Mouse (Mus musculus) embryonic facial prominence, embryonic 10.5 days (tissue): ENCODE data around the gene Atic. TPM values are rescaled to one million over a fixed set of nuclear protein-coding genes. Genes with fewer than 3 reads are reported as not detected.
A peak's percentile ranks its signal among the peaks of the same experiment; 100 is the strongest.

Experiments used
- DNase-seq: peaks from one replicate; pipeline ENCODE4 v3.0.0-alpha.2; 2017; ENCODE audit warnings: low spot score
- H3K27ac ChIP-seq: fragments of 300-500 bp; sonication (generic); replicated peaks from 2 replicates; pipeline ENCODE4 v1.5.1; 2016; ENCODE audit warnings: mild to moderate bottlenecking
- H3K27me3 ChIP-seq: fragments of 300-500 bp; sonication (generic); replicated peaks from 2 replicates; pipeline ENCODE4 v1.6.1; 2016; ENCODE audit warnings: low read depth, mild to moderate bottlenecking; ENCODE audit not compliant: poor library complexity, severe bottlenecking
- H3K36me3 ChIP-seq: fragments of 300-500 bp; sonication (generic); replicated peaks from 2 replicates; pipeline ENCODE4 v1.6.1; 2016; ENCODE audit warnings: mild to moderate bottlenecking, moderate library complexity
- H3K4me1 ChIP-seq: fragments of 300-500 bp; sonication (generic); 2 replicates; pipeline ENCODE4 v1.6.1; 2016
- H3K4me3 ChIP-seq: fragments of 300-500 bp; sonication (generic); 2 replicates; pipeline ENCODE4 v1.5.1; 2016; ENCODE audit warnings: mild to moderate bottlenecking, moderate library complexity
- H3K9me3 ChIP-seq: fragments of 300-500 bp; sonication (generic); 2 replicates; pipeline ENCODE4 v1.6.1; 2016; ENCODE audit warnings: mild to moderate bottlenecking
- WGBS: fragments of 180-500 bp; shearing (Covaris S2); methylation state at CpG from one replicate; pipeline ENCODE4 v1.1.7; 2016; 5-methylcytosine and 5-hydroxymethylcytosine counted together
- polyA plus RNA-seq: library from polyadenylated mRNA; unstranded; fragments of >200 nt; fragmentation: Nextera tagmentation; extraction: Ambion mirVana; gene quantifications from 2 replicates; pipeline ENCODE4 v1.2.1, GENCODE M21; 2016

The Atic gene
- polyA plus RNA-seq, result 77.2 and 78.4 TPM in 2 replicates

GRCm38 (mm10) chr1:71556688-71557612 is at the start of gene Atic:
Atic (plus strand) TSS chr1:71557150.
- no peaks in the 10 kb centered on the region for H3K27me3 ChIP-seq
- H3K36me3 ChIP-seq, result peaks cover 38% of the 10 kb centered on the region
- H3K27ac ChIP-seq, result peak within 1 kb of the TSS; percentile 88
- DNase-seq, result peak; percentile 96
- H3K4me1 ChIP-seq, result peaks cover 15% of the 10 kb centered on the region
- H3K9me3 ChIP-seq, result no peaks in the 10 kb centered on the region; the same call in 1 of the 2 replicates
- H3K4me3 ChIP-seq, result peak within 1 kb of the TSS; percentile 68
- under 1% methylated on average over 55 of the region's 55 CpGs for WGBS

- 6% methylated on average over 9 of the region's 9 CpGs for WGBS
- H3K27ac ChIP-seq, result peak overlapping the region; percentile 55; the same call in 1 of the 2 replicates
- no peaks in the 10 kb centered on the region for H3K36me3 ChIP-seq
- H3K9me3 ChIP-seq, result no peaks in the 10 kb centered on the region
- no peak overlapping the region for H3K4me3 ChIP-seq
- H3K4me1 ChIP-seq, result peaks cover 6% of the 10 kb centered on the region
- DNase-seq, result peak; percentile 81
- peaks cover 5% of the 10 kb centered on the region; the same call in 1 of the 2 replicates for H3K27me3 ChIP-seq
Observed at GRCm38 (mm10) chr1:71507251-71507650, 49.7 kb upstream of the Atic start.

- Histone ChIP-seq H3K27me3 (no peaks in the 10 kb centered on the region), H3K4me1 (no peaks in the 10 kb centered on the region), H3K9me3 (peaks cover 7% of the 10 kb centered on the region), H3K36me3 (no peaks in the 10 kb centered on the region), H3K27ac (no peak overlapping the region), H3K4me3 (no peak overlapping the region)
- 90% methylated on average over 4 of the region's 4 CpGs for WGBS
- DNase-seq, result no peak
Observed at GRCm38 (mm10) chr1:71515041-71515440, 41.9 kb upstream of the Atic start.

- H3K4me3 ChIP-seq, result no peak overlapping the region
- no peak overlapping the region for H3K27ac ChIP-seq
- DNase-seq, result no peak
- 86% methylated on average over 18 of the region's 18 CpGs for WGBS
- no peaks in the 10 kb centered on the region for H3K9me3 ChIP-seq
- H3K36me3 ChIP-seq, result no peaks in the 10 kb centered on the region
- H3K4me1 ChIP-seq, result no peaks in the 10 kb centered on the region
- H3K27me3 ChIP-seq, result no peaks in the 10 kb centered on the region
Observed at GRCm38 (mm10) chr1:71528808-71529648, 27.9 kb upstream of the Atic start.

- Histone ChIP-seq H3K4me1 (no peaks in the 10 kb centered on the region), H3K27me3 (no peaks in the 10 kb centered on the region), H3K4me3 (no peak overlapping the region), H3K36me3 (no peaks in the 10 kb centered on the region), H3K9me3 (no peaks in the 10 kb centered on the region), H3K27ac (no peak overlapping the region)
- no peak for DNase-seq
- 85% methylated on average over 2 of the region's 2 CpGs for WGBS
Observed at GRCm38 (mm10) chr1:71530779-71531178, 26.2 kb upstream of the Atic start.

GRCm38 (mm10) chr1:71531653-71532052 is 25.3 kb upstream of the Atic start:
- DNase-seq, result peak; percentile 58
- no peaks in the 10 kb centered on the region for H3K9me3 ChIP-seq
- WGBS, result 20% methylated on average over 7 of the region's 7 CpGs
- no peak overlapping the region for H3K27ac ChIP-seq
- no peaks in the 10 kb centered on the region for H3K4me1 ChIP-seq
- no peaks in the 10 kb centered on the region for H3K36me3 ChIP-seq
- no peaks in the 10 kb centered on the region for H3K27me3 ChIP-seq
- no peak overlapping the region for H3K4me3 ChIP-seq

- no peaks in the 10 kb centered on the region for H3K4me1 ChIP-seq
- H3K4me3 ChIP-seq, result no peak overlapping the region
- H3K27me3 ChIP-seq, result no peaks in the 10 kb centered on the region
- DNase-seq, result no peak
- H3K36me3 ChIP-seq, result no peaks in the 10 kb centered on the region
- H3K27ac ChIP-seq, result no peak overlapping the region
- 83% methylated on average over 4 of the region's 4 CpGs for WGBS
- no peaks in the 10 kb centered on the region for H3K9me3 ChIP-seq
Observed at GRCm38 (mm10) chr1:71539641-71540040, 17.3 kb upstream of the Atic start.

GRCm38 (mm10) chr1:71540437-71540836 is 16.5 kb upstream of the Atic start:
- H3K4me1 ChIP-seq, result no peaks in the 10 kb centered on the region
- no peaks in the 10 kb centered on the region for H3K27me3 ChIP-seq
- 89% methylated on average over 3 of the region's 3 CpGs for WGBS
- H3K36me3 ChIP-seq, result no peaks in the 10 kb centered on the region
- no peak for DNase-seq
- no peak overlapping the region for H3K4me3 ChIP-seq
- no peaks in the 10 kb centered on the region for H3K9me3 ChIP-seq
- no peak overlapping the region for H3K27ac ChIP-seq

GRCm38 (mm10) chr1:71550626-71551195 is 6.2 kb upstream of the Atic start:
- Histone ChIP-seq H3K27ac (no peak overlapping the region), H3K36me3 (no peaks in the 10 kb centered on the region), H3K9me3 (no peaks in the 10 kb centered on the region), H3K4me1 (no peaks in the 10 kb centered on the region), H3K27me3 (no peaks in the 10 kb centered on the region), H3K4me3 (no peak overlapping the region)
- no peak for DNase-seq
- WGBS, result 84% methylated on average over 10 of the region's 10 CpGs

- no peak for DNase-seq
- Histone ChIP-seq H3K27ac (no peak overlapping the region), H3K27me3 (no peaks in the 10 kb centered on the region), H3K4me1 (peaks cover 15% of the 10 kb centered on the region), H3K9me3 (no peaks in the 10 kb centered on the region; the same call in 1 of the 2 replicates), H3K36me3 (peaks cover 73% of the 10 kb centered on the region), H3K4me3 (no peak overlapping the region)
- WGBS, result 96% methylated on average over 4 of the region's 4 CpGs
Observed at GRCm38 (mm10) chr1:71560626-71561025, 3.7 kb downstream of the Atic start.

- no peak overlapping the region for H3K4me3 ChIP-seq
- DNase-seq, result no peak
- no peaks in the 10 kb centered on the region for H3K4me1 ChIP-seq
- 95% methylated on average over 7 of the region's 7 CpGs for WGBS
- H3K9me3 ChIP-seq, result no peaks in the 10 kb centered on the region; the same call in 1 of the 2 replicates
- no peak overlapping the region for H3K27ac ChIP-seq
- no peaks in the 10 kb centered on the region for H3K27me3 ChIP-seq
- H3K36me3 ChIP-seq, result peaks cover 97% of the 10 kb centered on the region
Observed at GRCm38 (mm10) chr1:71564291-71564690, 7.3 kb downstream of the Atic start.

GRCm38 (mm10) chr1:71567884-71568605 is 11.1 kb downstream of the Atic start:
- DNase-seq, result no peak
- no peaks in the 10 kb centered on the region for H3K27me3 ChIP-seq
- 88% methylated on average over 16 of the region's 16 CpGs for WGBS

More at GRCm38 (mm10) chr1:71567884-71568605, 11.1 kb downstream of the Atic start:
- H3K36me3 ChIP-seq, result peaks cover 98% of the 10 kb centered on the region
- H3K4me3 ChIP-seq, result no peak overlapping the region
- no peaks in the 10 kb centered on the region for H3K9me3 ChIP-seq
- H3K27ac ChIP-seq, result no peak overlapping the region
- no peaks in the 10 kb centered on the region for H3K4me1 ChIP-seq
